Mouse (Mus musculus) midbrain, embryonic 14.5 days (tissue): ENCODE results near the gene Grin2a. TPM values are rescaled to one million over a fixed set of nuclear protein-coding genes. Genes with fewer than 3 reads are reported as not detected.

ENCODE experiments used
- ATAC-seq: fragments of 200-750 bp; cut with Nextera tagmentation; 2 replicates; pipeline ENCODE4 v1.8.0; 2017; ENCODE audit warnings: moderate number of reproducible peaks, moderate library complexity; ENCODE audit not compliant: low FRiP score, low TSS enrichment
- DNase-seq: peaks from one replicate; pipeline ENCODE4 v3.0.0-alpha.2; 2015
- H3K27ac ChIP-seq: fragments of 300-500 bp; sonication (generic); replicated peaks from 2 replicates; pipeline ENCODE4 v1.5.1; 2014; ENCODE audit warnings: mild to moderate bottlenecking, low read depth, low read length, moderate library complexity
- H3K27me3 ChIP-seq: fragments of 300-500 bp; sonication (generic); 2 replicates; pipeline ENCODE4 v1.6.1; 2014; ENCODE audit warnings: low read length, control low read depth, mixed read lengths; ENCODE audit not compliant: control insufficient read depth, insufficient read depth
- H3K36me3 ChIP-seq: fragments of 300-500 bp; sonication (generic); 2 replicates; pipeline ENCODE4 v1.6.1; 2014; ENCODE audit warnings: low read length, control low read depth; ENCODE audit not compliant: control insufficient read depth, insufficient read depth
- H3K4me1 ChIP-seq: fragments of 300-500 bp; sonication (generic); 2 replicates; pipeline ENCODE4 v1.6.1; 2014; ENCODE audit warnings: mild to moderate bottlenecking, antibody characterized with exemption, low read length, control low read depth; ENCODE audit not compliant: control insufficient read depth, insufficient read depth
- H3K4me2 ChIP-seq: fragments of 300-500 bp; sonication (generic); 2 replicates; pipeline ENCODE4 v1.6.1; 2014; ENCODE audit warnings: mild to moderate bottlenecking, low read length, moderate library complexity
- H3K4me3 ChIP-seq: fragments of 300-500 bp; sonication (generic); replicated peaks from 2 replicates; pipeline ENCODE4 v1.5.1; 2014; ENCODE audit warnings: low read depth, low read length
- H3K9ac ChIP-seq: fragments of 300-500 bp; sonication (generic); replicated peaks from 2 replicates; pipeline ENCODE4 v1.6.1; 2014; ENCODE audit warnings: mild to moderate bottlenecking, low read length, moderate library complexity
- H3K9me3 ChIP-seq: fragments of 300-500 bp; sonication (generic); 2 replicates; pipeline ENCODE4 v1.6.1; 2016; ENCODE audit warnings: low read length, control low read depth, mixed read lengths; ENCODE audit not compliant: control insufficient read depth
- WGBS: fragments of 180-500 bp; shearing (Covaris S2); extraction: QIAGEN DNeasy Blood & Tissue Kit; methylation state at CpG from one replicate; pipeline ENCODE4 v1.1.7; 2014; 5-methylcytosine and 5-hydroxymethylcytosine counted together
- polyA plus RNA-seq: library from polyadenylated mRNA; unstranded; fragments of >200 nt; fragmentation: Nextera tagmentation; extraction: Ambion mirVana; gene quantifications from 2 replicates; pipeline ENCODE4 v1.2.1, GENCODE M21; 2014

The Grin2a gene
- polyA plus RNA-seq, 1 experiment from 2014 or later, result 2.4 TPM

DNA sequence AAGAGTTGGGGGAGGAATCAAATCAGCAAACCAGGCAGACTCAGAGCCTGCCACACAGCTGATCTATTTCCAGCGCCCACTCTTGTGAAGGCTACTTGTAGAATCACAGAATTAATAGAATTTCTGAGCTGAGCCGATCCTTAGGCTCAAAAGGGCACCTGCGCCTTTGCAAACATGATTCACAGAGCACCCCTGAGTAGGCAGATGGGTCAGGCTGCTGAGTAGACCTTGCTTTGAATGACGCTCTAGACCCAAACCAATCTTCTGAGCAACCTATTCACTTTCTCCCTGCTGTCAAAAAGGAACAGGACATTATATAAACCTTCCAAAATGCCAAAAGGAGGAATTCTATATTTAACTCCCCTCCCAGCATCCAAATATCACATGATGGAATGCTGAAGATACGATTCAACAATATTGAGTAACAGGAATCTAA, 41.9 kb downstream of the Grin2a start:
- no peak for DNase-seq
- Histone ChIP-seq H3K27ac (no peak overlapping the region), H3K9me3 (no peaks in the 10 kb centered on the region), H3K4me2 (no peak overlapping the region), H3K4me1 (no peaks in the 10 kb centered on the region), H3K4me3 (no peak overlapping the region), H3K9ac (no peak overlapping the region), H3K27me3 (no peaks in the 10 kb centered on the region), H3K36me3 (no peaks in the 10 kb centered on the region)
- ATAC-seq, result no peak
- WGBS, result 91% methylated on average over 5 of the region's 5 CpGs

DNA sequence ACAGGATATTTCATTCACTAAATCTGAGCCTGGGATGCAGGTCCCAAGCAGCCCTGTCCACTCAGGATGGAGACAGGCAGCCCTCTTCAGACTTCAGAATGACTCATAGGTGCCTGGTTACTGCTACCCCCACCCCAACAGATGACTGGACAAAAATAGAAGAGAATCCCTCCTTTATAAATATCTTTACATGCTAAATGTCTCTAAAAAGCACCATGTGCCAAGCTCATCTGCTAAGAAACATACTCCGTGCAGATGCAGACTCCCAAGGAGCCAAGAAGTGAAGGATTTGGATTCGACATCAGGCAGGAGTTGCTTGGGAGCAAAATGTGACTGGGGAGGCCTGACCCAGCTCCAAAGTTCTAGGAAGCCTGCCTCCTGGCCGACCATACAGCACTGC, 46.1 kb downstream of the Grin2a start:
- ATAC-seq, result no peak
- H3K4me3 ChIP-seq, result no peak overlapping the region
- H3K9ac ChIP-seq, result no peak overlapping the region
- H3K36me3 ChIP-seq, result no peaks in the 10 kb centered on the region
- no peak overlapping the region for H3K4me2 ChIP-seq
- WGBS, result 78% methylated on average over 3 of the region's 3 CpGs
- H3K27ac ChIP-seq, result no peak overlapping the region
- H3K9me3 ChIP-seq, result no peaks in the 10 kb centered on the region
- no peaks in the 10 kb centered on the region for H3K4me1 ChIP-seq
- no peak for DNase-seq
- no peaks in the 10 kb centered on the region for H3K27me3 ChIP-seq

DNA sequence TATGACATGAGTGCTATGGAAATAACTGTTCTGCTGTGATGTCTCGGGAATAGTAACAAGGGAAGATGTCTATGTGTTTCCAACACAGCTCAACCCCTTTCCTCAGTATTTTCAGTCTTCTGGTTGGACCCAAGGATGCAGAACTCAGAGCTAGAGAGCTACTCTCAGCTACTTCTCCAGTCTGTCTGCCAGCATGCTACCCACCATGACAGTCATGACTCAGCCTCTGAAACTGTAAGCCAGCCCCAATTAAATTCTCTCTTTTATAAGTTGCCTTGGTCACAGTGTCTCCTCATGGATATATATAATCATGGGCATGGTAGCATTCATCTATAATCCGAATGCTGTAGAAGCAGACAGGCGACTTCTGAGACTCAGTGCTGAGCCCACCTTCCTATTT, 47.9 kb downstream of the Grin2a start:
- H3K4me2 ChIP-seq, result no peak overlapping the region
- WGBS, result 86% methylated on average over 3 of the region's 3 CpGs
- H3K27ac ChIP-seq, result no peak overlapping the region
- no peaks in the 10 kb centered on the region for H3K4me1 ChIP-seq
- H3K27me3 ChIP-seq, result no peaks in the 10 kb centered on the region
- no peak overlapping the region for H3K4me3 ChIP-seq
- DNase-seq (no peak), ATAC-seq (no peak)
- H3K36me3 ChIP-seq, result no peaks in the 10 kb centered on the region
- H3K9me3 ChIP-seq, result no peaks in the 10 kb centered on the region
- no peak overlapping the region for H3K9ac ChIP-seq

DNA sequence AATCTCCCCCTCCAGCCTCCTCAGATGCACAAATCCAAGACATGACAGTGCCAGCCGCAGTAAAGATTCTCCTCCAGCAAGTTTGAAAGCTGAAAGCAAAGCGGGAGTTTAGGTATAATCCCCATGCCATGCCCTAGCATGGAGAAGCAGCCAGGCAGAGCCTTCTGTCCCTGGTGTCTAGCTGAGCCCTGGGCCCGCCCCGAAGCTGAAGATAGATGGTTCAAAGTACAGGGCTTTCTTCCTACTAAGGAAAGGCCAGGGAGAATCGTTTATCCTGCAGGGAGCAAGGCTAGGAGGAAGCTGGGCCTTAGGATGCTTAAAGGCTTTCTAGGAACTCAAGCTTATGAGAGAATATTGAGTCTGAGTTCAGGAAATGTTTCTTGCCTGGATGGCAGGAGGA, 50.5 kb downstream of the Grin2a start:
- Histone ChIP-seq H3K27ac (no peak overlapping the region), H3K4me2 (no peak overlapping the region), H3K27me3 (no peaks in the 10 kb centered on the region), H3K9me3 (no peaks in the 10 kb centered on the region), H3K36me3 (no peaks in the 10 kb centered on the region), H3K4me3 (no peak overlapping the region), H3K4me1 (no peaks in the 10 kb centered on the region), H3K9ac (no peak overlapping the region)
- DNase-seq, result no peak
- no peak for ATAC-seq
- 47% methylated on average over 5 of the region's 5 CpGs for WGBS

DNA sequence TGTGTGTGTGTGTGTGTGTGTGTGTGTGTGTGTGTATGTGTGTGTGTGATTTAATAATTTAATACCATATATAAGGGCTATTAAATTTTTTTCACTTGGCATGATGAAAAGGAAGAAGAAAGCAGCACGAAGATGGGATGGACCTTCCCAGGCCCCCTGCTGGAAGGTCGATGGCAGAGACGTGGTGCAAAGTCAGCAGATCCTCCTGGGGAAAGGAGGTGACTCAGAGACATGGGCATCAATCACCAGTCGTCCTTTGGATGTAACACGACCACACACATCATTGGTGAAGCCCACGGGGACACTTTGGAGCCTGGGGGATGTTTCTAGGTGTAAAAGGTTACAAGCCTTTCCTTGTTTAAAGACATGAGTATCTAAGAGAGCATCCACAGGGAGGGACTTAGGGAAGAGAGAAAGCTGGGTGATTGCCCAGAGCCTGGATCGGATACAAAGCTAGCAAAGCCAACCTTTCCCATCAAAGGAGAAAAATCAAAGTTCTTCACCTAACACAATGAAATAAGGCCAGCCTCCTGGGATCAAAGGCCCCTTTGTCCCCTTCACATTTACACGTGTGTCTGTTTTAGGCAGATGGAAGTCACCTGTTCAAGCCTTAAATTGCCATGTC, 53.9 kb downstream of the Grin2a start:
- ATAC-seq (no peak), DNase-seq (no peak)
- 62% methylated on average over 8 of the region's 8 CpGs for WGBS
- Histone ChIP-seq H3K4me2 (no peak overlapping the region), H3K9ac (no peak overlapping the region), H3K27me3 (no peaks in the 10 kb centered on the region), H3K27ac (no peak overlapping the region), H3K9me3 (no peaks in the 10 kb centered on the region), H3K4me1 (no peaks in the 10 kb centered on the region), H3K4me3 (no peak overlapping the region), H3K36me3 (no peaks in the 10 kb centered on the region)

DNA sequence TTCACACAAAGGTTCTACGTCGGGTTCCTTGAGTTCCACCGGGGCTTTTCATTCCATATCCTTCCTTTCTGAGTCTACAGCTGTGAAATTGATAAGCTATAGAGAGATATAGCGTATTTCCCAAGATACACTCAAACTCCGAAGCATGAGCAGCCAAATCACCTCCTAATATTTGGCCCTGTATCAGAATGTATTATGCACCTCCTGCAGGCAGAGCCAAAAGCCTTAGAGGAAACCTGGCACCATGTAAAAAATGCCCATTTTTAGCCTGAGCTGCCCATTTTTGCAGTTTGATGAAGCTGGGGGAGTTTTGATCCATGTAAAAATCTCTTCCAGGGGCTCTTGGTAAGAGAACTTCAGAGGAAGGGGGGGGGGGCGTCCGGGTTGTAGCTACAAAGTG, 54.6 kb downstream of the Grin2a start:
- Histone ChIP-seq H3K4me2 (no peak overlapping the region), H3K27me3 (no peaks in the 10 kb centered on the region), H3K27ac (no peak overlapping the region), H3K4me3 (no peak overlapping the region), H3K36me3 (no peaks in the 10 kb centered on the region), H3K4me1 (no peaks in the 10 kb centered on the region), H3K9ac (no peak overlapping the region), H3K9me3 (no peaks in the 10 kb centered on the region)
- ATAC-seq (no peak), DNase-seq (no peak)
- WGBS, result 91% methylated on average over 7 of the region's 7 CpGs

DNA sequence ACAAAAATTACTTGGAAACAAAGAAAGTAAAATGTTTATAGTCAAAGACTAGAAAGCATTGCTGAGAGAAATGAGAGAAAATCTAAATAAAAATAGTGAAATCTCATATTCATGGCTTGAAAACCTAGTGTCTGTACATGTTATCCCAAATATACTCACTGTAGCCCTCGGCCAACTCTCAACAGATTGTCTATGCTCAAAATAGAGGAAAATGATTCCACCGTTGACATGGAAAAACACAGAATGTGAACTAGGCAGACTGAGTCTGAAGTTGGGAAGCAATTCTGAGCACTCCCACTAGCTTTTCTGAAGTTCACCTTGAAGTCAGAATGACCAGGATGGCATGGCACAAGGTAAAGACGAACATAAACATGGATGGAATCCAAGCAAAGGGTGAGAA, 84.7 kb downstream of the Grin2a start:
- DNase-seq (no peak), ATAC-seq (no peak)
- H3K4me1 ChIP-seq, result no peaks in the 10 kb centered on the region
- H3K4me2 ChIP-seq, result no peak overlapping the region
- H3K4me3 ChIP-seq, result no peak overlapping the region
- no peak overlapping the region for H3K27ac ChIP-seq
- 91% methylated on average over 3 of the region's 3 CpGs for WGBS
- no peaks in the 10 kb centered on the region for H3K27me3 ChIP-seq
- no peak overlapping the region for H3K9ac ChIP-seq
- no peaks in the 10 kb centered on the region for H3K36me3 ChIP-seq
- no peaks in the 10 kb centered on the region for H3K9me3 ChIP-seq

DNA sequence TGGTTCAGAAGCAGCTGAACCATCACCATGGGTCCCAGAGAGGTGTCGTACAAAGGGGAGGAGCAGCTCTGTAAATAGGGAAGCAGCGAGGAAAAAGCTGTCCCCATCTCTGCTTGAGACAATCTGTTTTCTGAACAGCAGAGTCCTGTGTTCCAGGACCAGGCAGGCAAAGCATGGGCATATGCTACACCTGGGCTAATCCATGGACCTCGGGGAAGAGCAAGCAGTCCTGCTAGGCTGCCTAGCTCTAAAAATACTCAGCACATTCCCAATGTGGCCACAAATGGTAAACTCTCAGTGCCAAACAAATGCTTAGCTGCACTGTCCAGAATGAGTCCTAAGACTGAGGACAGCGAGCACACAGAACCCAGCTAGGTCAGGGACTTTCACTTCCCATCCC, 86.1 kb downstream of the Grin2a start:
- no peak for DNase-seq
- Histone ChIP-seq H3K4me3 (no peak overlapping the region), H3K36me3 (no peaks in the 10 kb centered on the region), H3K4me2 (no peak overlapping the region), H3K9ac (no peak overlapping the region), H3K27me3 (no peaks in the 10 kb centered on the region), H3K27ac (no peak overlapping the region), H3K4me1 (no peaks in the 10 kb centered on the region), H3K9me3 (no peaks in the 10 kb centered on the region)
- ATAC-seq, result no peak
- WGBS, result 85% methylated on average over 4 of the region's 4 CpGs

DNA sequence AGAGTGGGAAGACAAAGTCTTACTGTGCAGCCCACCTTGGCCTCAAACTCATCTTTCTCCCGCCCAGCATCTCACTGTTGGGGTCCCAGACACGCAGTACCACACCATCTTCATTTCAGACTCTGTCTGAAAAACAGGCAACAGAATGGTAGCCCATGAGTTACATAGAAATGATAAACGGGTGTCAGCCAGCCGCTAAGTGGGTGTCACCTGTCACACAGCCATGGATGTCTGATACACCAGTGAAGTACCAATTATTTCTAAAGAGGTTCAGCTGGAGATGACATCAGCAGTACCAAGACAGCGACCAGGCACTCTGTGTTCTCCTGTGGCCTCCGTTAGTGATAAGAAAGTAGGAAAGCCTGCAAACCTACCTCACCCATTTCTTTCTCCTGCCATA, 90.9 kb downstream of the Grin2a start:
- Histone ChIP-seq H3K4me3 (no peak overlapping the region), H3K36me3 (no peaks in the 10 kb centered on the region), H3K4me1 (no peaks in the 10 kb centered on the region), H3K4me2 (no peak overlapping the region), H3K27ac (no peak overlapping the region), H3K27me3 (no peaks in the 10 kb centered on the region), H3K9ac (no peak overlapping the region), H3K9me3 (no peaks in the 10 kb centered on the region)
- DNase-seq (no peak), ATAC-seq (no peak)
- WGBS, result 84% methylated on average over 6 of the region's 6 CpGs
